Mouse (Mus musculus) neural tube, embryonic 15.5 days (tissue): ENCODE measurements around the gene Ccdc84. TPM values are rescaled to one million over a fixed set of nuclear protein-coding genes. Genes with fewer than 3 reads are reported as not detected.
A peak's percentile ranks its signal among the peaks of the same experiment; 100 is the strongest.

ENCODE experiments used
- ATAC-seq: fragments of 200-750 bp; cut with Nextera tagmentation; 2 replicates; pipeline ENCODE4 v1.8.0; 2017; ENCODE audit warnings: mild to moderate bottlenecking, moderate TSS enrichment, moderate library complexity; ENCODE audit not compliant: low FRiP score
- H3K27ac ChIP-seq: fragments of 300-500 bp; sonication (generic); replicated peaks from 2 replicates; pipeline ENCODE4 v1.5.1; 2015; ENCODE audit warnings: mild to moderate bottlenecking, inconsistent platforms
- H3K27me3 ChIP-seq: fragments of 300-500 bp; sonication (generic); replicated peaks from 2 replicates; pipeline ENCODE4 v1.6.1; 2015; ENCODE audit warnings: inconsistent platforms
- H3K36me3 ChIP-seq: fragments of 300-500 bp; sonication (generic); 2 replicates; pipeline ENCODE4 v1.6.1; 2015; ENCODE audit warnings: inconsistent platforms
- H3K4me1 ChIP-seq: fragments of 300-500 bp; sonication (generic); 2 replicates; pipeline ENCODE4 v1.6.1; 2015; ENCODE audit warnings: inconsistent platforms
- H3K4me2 ChIP-seq: fragments of 300-500 bp; sonication (generic); 2 replicates; pipeline ENCODE4 v1.6.1; 2015; ENCODE audit warnings: inconsistent platforms, mild to moderate bottlenecking, moderate library complexity
- H3K4me3 ChIP-seq: fragments of 300-500 bp; sonication (generic); replicated peaks from 2 replicates; pipeline ENCODE4 v1.5.1; 2015; ENCODE audit warnings: mild to moderate bottlenecking, inconsistent platforms
- H3K9ac ChIP-seq: fragments of 300-500 bp; sonication (generic); replicated peaks from 2 replicates; pipeline ENCODE4 v1.6.1; 2015; ENCODE audit warnings: mild to moderate bottlenecking, inconsistent platforms
- H3K9me3 ChIP-seq: fragments of 300-500 bp; sonication (generic); replicated peaks from 2 replicates; pipeline ENCODE4 v1.6.1; 2016; ENCODE audit warnings: inconsistent platforms
- WGBS: fragments of 180-500 bp; shearing (Covaris S2); methylation state at CpG from one replicate; pipeline ENCODE4 v1.1.7; 2015; ENCODE audit warnings: mixed read lengths; 5-methylcytosine and 5-hydroxymethylcytosine counted together
- polyA plus RNA-seq: library from polyadenylated mRNA; unstranded; fragments of >200 nt; fragmentation: Nextera tagmentation; extraction: Ambion mirVana; gene quantifications from 2 replicates; pipeline ENCODE4 v1.2.1, GENCODE M21; 2015

The Ccdc84 gene
- polyA plus RNA-seq, 1 experiment from 2014 or later, result 36.4 TPM

DNA sequence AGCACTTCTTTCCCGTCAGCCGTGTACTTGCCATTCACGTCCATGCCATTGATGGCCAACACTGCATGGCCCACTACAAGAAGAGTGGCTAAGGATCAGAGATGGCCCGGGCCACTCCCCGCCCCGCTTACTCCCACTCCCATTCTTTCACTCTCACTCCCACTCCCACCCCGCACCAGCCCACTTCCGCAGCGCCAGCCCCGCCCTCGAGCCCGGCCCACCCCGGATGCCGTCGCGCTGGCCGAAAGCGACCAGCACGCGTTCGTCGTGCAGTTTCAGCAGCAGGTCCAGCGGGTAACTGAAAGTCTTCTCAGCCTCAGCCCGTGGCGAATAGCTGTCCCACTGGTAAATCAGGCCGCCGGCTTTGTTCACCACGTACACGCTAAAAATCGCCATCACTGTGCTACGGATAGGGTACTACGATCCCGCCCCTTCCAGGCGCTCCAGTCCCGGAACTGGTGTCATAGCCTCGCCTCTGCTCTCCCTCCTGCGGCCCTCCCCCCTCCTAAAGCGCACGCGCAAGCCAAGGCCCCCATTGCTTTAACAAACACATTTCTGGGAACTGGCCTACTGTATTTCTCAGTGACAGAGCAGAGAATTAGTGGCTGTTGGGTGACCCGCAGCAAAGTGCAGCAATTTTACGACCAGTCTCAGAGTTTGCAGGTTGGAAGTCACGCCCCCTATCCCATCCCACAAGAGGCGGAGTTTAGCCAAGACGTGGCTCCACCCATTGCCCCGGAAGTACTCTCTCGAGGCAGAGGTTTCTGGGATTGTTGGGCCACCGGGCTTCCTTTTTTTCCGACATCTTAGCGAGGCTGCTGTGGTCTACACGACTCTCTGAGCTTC is 11.2 kb downstream of the Ccdc84 start, which contains the start of the genes Rps25 and Trappc4:
Gene Rps25 (plus strand): TSS at position 234 of the 846 bp plus-strand sequence.
Gene Trappc4 (minus strand): TSS at position 695 of the 846 bp plus-strand sequence.
- peak; percentile 97 for ATAC-seq
- WGBS, result under 1% methylated on average over 51 of the region's 51 CpGs
- H3K4me2 ChIP-seq, result peak within 1 kb of the TSS; percentile 81

DNA sequence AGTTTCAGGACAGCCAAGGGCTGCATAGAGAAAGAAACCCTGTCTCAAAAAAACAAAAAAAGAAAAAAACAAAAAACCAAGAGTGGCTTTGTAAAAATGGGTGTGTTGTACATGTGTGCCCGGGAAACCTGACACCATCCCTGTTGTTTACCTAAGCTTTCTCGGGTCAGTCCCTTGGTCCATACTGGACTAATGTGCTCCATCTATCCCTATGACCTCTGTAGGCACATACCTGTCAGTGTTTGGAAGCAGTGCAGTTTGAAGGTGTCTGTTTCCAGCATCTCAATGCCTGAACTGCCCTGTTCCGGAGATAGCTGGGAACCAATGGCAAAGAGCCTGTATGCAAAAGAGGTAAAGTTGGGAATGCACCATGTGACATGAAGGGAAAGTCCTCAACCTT is 13.4 kb downstream of the Ccdc84 start:
- ATAC-seq, result no peak
- Histone ChIP-seq H3K36me3 (peaks cover 64% of the 10 kb centered on the region), H3K27me3 (no peaks in the 10 kb centered on the region), H3K4me1 (peaks cover 47% of the 10 kb centered on the region), H3K4me2 (no peak overlapping the region), H3K27ac (no peak overlapping the region), H3K4me3 (no peak overlapping the region), H3K9me3 (no peaks in the 10 kb centered on the region), H3K9ac (no peak overlapping the region)
- 91% methylated on average over 3 of the region's 3 CpGs for WGBS

More for the DNA sequence above, 11.2 kb downstream of the Ccdc84 start, which contains the start of the genes Rps25 and Trappc4:
- Histone ChIP-seq H3K9me3 (no peaks in the 10 kb centered on the region), H3K27ac (peak within 1 kb of the TSS; percentile 96), H3K4me1 (peaks cover 43% of the 10 kb centered on the region), H3K36me3 (peaks cover 64% of the 10 kb centered on the region), H3K27me3 (no peaks in the 10 kb centered on the region), H3K4me3 (peak within 1 kb of the TSS; percentile 81), H3K9ac (peak within 1 kb of the TSS; percentile 89)

DNA sequence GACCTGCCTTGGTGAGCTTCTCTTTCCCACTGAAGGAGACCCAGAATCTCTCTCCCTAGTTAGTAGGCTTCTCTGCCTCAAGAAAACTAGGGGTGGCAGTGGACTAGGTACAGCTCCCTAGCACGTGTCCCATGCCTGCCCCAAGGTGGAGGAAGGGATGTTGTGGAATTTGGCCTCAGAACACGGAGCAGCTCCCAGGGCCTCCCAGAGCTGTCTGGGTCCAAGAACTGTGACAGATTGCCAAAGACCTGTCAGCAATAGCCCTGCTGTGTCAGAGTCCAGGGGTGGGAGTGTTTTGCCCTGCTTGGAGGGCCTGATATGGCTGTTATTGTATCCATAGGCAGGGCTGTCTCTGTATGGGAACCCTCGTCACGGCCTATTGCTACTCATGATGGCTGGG is 17.3 kb downstream of the Ccdc84 start:
- no peak overlapping the region for H3K4me2 ChIP-seq
- no peak for ATAC-seq
- H3K9me3 ChIP-seq, result no peaks in the 10 kb centered on the region
- H3K36me3 ChIP-seq, result peaks cover 53% of the 10 kb centered on the region
- H3K27me3 ChIP-seq, result no peaks in the 10 kb centered on the region
- H3K9ac ChIP-seq, result no peak overlapping the region
- WGBS, result 88% methylated on average over 4 of the region's 4 CpGs
- H3K4me3 ChIP-seq, result no peak overlapping the region
- peaks cover 59% of the 10 kb centered on the region for H3K4me1 ChIP-seq
- H3K27ac ChIP-seq, result no peak overlapping the region

DNA sequence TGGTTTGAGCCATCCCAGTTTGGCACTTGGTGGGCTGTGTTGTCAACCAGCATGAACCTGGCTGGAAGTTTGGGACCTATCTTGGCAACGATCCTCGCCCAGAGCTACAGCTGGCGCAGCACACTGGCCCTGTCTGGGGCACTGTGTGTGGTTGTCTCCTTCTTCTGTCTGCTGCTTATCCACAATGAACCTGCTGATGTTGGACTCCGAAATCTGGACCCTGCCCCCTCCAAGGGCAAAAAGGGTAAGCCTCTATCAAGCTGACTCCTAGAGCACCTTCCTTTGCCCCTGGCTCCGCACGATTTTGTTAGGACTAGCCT is 18.6 kb downstream of the Ccdc84 start:
- peak overlapping the region; percentile 87; the same call in 1 of the 2 replicates for H3K4me3 ChIP-seq
- H3K27me3 ChIP-seq, result no peaks in the 10 kb centered on the region
- H3K36me3 ChIP-seq, result peaks cover 47% of the 10 kb centered on the region
- 92% methylated on average over 6 of the region's 6 CpGs for WGBS
- H3K27ac ChIP-seq, result no peak overlapping the region
- no peak overlapping the region; the same call in 1 of the 2 replicates for H3K9ac ChIP-seq
- H3K4me1 ChIP-seq, result peaks cover 49% of the 10 kb centered on the region
- ATAC-seq, result no peak
- no peaks in the 10 kb centered on the region for H3K9me3 ChIP-seq
- H3K4me2 ChIP-seq, result peak overlapping the region; percentile 94

DNA sequence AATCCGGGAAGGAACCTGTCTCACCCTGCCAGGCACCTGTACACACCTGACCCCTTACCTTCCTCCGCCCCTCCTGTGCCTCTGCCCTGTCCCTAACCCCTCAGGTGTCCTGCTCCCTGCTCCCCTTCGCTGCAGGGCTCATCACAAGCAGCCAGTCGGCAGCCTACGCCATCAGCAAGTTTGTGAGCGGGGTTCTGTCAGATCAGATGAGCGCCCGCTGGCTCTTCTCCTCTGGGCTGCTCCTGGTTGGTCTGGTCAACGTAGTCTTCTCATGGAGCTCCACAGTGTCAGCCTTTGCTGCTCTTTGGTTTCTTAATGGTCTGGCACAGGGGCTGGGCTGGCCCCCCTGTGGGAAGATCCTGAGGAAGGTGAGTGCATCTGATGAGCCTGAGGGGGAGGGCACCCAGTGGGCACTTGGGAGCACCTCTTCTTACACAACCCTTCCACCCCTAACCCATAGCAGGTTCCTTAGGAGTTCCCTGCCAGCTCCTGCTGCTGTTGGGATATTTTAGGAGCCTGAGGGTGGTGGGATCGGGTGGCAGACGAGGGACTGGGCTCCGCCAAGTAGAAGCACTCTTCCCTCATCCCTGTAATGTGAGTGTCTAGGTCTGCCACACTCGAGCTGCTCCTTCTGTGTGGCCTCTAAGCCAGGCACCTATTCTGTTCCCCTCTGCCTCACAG is 19.1 kb downstream of the Ccdc84 start:
- peak overlapping the region; percentile 87 for H3K4me3 ChIP-seq

DNA sequence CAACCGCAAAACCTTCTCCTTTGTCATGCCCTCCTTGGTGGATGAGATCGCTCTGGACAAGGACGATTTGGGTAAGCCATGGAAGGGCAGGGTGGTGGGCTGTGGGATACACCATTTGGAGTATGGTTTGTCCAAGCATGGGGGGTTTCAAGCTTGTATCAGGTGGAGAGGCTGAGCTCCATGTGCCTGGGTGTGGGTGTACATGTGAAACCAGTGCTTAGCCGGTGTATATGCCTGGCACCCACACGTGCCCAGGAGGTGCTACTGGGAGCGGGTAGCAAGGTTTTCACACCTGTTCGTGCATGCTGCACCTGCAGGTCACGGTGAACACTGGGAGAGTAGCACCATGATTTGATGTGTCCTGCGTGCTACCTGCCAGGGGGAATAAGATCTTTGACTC is 19.8 kb downstream of the Ccdc84 start:
- peak overlapping the region; percentile 94 for H3K4me2 ChIP-seq
- peaks cover 35% of the 10 kb centered on the region for H3K36me3 ChIP-seq
- 72% methylated on average over 9 of the region's 9 CpGs for WGBS
- H3K9ac ChIP-seq, result peak overlapping the region; percentile 93
- H3K9me3 ChIP-seq, result no peaks in the 10 kb centered on the region
- no peak for ATAC-seq
- H3K27ac ChIP-seq, result peak overlapping the region; percentile 97
- H3K4me3 ChIP-seq, result peak overlapping the region; percentile 87
- peaks cover 39% of the 10 kb centered on the region for H3K4me1 ChIP-seq
- no peaks in the 10 kb centered on the region for H3K27me3 ChIP-seq

More for the DNA sequence above, 19.1 kb downstream of the Ccdc84 start:
- H3K27me3 ChIP-seq, result no peaks in the 10 kb centered on the region
- ATAC-seq, result no peak
- H3K4me2 ChIP-seq, result peak overlapping the region; percentile 94
- H3K9ac ChIP-seq, result peak overlapping the region; percentile 93
- peak overlapping the region; percentile 97; the same call in 1 of the 2 replicates for H3K27ac ChIP-seq
- peaks cover 42% of the 10 kb centered on the region for H3K36me3 ChIP-seq
- H3K9me3 ChIP-seq, result no peaks in the 10 kb centered on the region
- peaks cover 44% of the 10 kb centered on the region for H3K4me1 ChIP-seq
- 86% methylated on average over 13 of the region's 13 CpGs for WGBS

DNA sequence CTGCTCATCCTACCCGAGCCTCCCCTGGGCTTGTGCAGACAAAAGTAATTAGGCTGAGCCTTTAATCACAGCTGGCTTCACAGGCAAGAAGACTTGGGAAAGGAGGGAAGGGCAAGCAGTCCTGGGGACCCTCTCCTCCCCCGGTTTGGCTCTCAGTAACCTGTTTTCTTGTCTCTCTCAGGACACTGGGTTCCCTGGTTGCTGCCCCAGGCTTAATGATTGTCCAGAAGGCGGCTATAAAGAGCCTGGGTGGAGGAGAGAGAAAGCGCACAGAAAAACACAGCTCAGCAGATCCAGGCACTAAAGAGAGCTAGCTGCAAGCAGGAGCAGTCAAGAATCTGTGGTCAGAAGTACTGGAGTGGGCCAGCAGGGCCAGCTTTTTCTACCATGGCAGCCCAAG is 20.3 kb downstream of the Ccdc84 start:
- Histone ChIP-seq H3K36me3 (peaks cover 31% of the 10 kb centered on the region), H3K4me1 (peaks cover 38% of the 10 kb centered on the region), H3K9me3 (no peaks in the 10 kb centered on the region), H3K9ac (peak overlapping the region; percentile 93), H3K4me2 (peak overlapping the region; percentile 94), H3K27me3 (no peaks in the 10 kb centered on the region), H3K4me3 (peak overlapping the region; percentile 87), H3K27ac (peak overlapping the region; percentile 97)
- WGBS, result 1% methylated on average over 4 of the region's 4 CpGs
- ATAC-seq, result no peak

DNA sequence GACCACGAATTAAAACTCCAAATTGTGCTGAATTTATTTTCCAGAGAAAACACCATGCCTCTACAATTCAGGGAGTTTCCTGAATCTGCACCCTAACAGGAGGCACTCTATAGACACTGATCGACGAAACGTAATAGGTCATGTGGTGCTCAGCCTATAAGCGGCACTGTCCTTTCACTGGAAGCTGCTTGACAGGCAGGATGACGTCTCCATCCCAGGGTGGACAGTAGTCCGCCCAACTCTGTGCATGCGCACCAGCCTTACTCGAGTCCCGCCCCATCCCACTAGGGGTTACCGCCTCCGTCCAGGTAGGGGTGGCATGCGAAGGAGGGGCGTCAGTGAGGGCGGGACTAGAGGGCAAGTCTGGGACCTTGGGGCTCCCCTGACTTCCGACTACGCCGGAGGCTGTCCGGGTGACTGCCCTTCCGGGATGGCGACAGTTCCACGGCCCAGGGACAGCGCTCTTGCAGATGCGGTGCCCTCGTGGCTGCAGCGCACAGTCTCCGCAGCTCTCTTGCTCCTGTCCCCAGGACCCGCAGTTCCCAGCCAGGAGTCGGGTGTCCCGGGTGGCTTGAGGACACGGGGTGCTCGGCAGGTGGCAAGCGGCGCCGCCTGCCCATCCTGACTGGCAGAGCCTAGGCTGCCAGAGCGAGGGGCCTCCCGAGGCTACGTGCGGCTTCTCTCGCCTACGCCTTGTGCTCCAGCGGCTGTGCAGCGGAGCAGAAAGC is 21.5 kb downstream of the Ccdc84 start, which contains the start of gene Slc37a4:
Gene Slc37a4 (plus strand): TSS at position 169 of the 728 bp plus-strand sequence.
- Histone ChIP-seq H3K4me2 (peak within 1 kb of the TSS; percentile 94), H3K9ac (peak within 1 kb of the TSS; percentile 93), H3K36me3 (peaks cover 20% of the 10 kb centered on the region), H3K27ac (peak within 1 kb of the TSS; percentile 97), H3K9me3 (no peaks in the 10 kb centered on the region), H3K4me1 (peaks cover 38% of the 10 kb centered on the region), H3K4me3 (peak within 1 kb of the TSS; percentile 87), H3K27me3 (no peaks in the 10 kb centered on the region)
- under 1% methylated on average over 43 of the region's 43 CpGs for WGBS
- ATAC-seq, result peak; percentile 96

DNA sequence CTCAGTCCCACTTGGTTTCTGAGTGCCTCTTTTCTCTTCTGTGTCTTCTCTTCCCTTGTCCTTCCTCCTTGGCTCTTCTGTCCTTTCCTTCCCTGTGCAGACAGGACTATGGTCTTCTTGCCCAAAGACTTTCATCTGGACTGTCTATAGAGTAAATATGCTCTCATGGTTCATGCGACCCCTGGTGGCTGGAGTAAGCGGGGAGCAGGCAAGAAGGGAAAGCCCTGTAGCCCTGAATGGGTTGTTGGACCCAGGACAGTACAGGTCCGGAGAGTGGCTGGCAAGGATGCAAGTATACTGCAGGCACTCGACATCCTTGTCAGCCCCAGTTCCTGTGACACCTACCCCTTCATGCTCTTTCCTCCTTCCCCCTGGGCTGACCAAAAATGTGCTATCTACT is 26.9 kb downstream of the Ccdc84 start:
- H3K4me3 ChIP-seq, result no peak overlapping the region
- H3K27me3 ChIP-seq, result no peaks in the 10 kb centered on the region
- no peak overlapping the region for H3K4me2 ChIP-seq
- no peak overlapping the region for H3K9ac ChIP-seq
- H3K36me3 ChIP-seq, result peaks cover 51% of the 10 kb centered on the region
- peaks cover 5% of the 10 kb centered on the region for H3K4me1 ChIP-seq
- ATAC-seq, result no peak
- WGBS, result 41% methylated on average over 4 of the region's 4 CpGs
- H3K27ac ChIP-seq, result no peak overlapping the region
- H3K9me3 ChIP-seq, result no peaks in the 10 kb centered on the region

DNA sequence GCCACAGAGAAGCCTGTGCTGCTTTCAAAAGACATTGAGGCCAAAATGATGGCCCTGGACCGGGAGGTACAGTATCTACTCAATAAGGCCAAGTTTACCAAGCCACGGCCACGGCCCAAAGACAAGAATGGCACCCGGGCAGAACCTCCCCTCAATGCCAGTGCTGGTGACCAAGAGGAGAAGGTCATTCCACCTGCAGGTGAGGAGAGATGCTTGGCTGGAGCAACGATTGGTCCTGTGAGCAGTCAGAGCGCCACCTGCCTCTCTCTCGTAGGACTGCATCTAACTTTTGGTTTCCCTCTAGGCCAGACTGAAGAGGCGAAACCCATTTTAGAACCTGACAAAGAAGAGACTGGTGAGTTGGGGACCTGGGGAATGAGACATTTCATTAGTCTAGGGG is 29.1 kb downstream of the Ccdc84 start:
- 66% methylated on average over 8 of the region's 8 CpGs for WGBS
- no peak overlapping the region for H3K4me2 ChIP-seq
- no peak overlapping the region for H3K4me3 ChIP-seq
- H3K27ac ChIP-seq, result no peak overlapping the region
- peaks cover 73% of the 10 kb centered on the region for H3K36me3 ChIP-seq
- H3K9ac ChIP-seq, result no peak overlapping the region
- no peaks in the 10 kb centered on the region for H3K9me3 ChIP-seq
- no peak for ATAC-seq
- no peaks in the 10 kb centered on the region for H3K4me1 ChIP-seq
- no peaks in the 10 kb centered on the region for H3K27me3 ChIP-seq

DNA sequence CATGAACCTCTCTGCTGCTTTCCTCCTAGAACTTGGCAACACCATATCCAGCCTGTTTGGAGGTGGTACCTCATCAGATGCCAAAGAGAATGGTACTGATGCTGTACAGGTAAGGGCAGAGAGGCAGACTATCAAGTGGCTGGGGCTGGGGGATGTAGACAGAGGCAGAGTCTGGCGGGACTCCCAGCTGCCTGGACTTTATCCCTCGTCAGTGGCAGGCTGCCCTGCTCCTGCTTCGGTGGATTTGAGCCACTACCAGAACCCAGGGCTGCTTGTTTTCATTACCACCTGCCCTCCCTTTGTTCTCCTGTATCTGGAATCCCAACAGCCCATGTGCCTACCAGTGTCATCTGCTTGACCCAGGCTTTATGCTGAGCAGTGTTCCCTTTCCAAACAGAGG is 31.1 kb downstream of the Ccdc84 start:
- no peak overlapping the region for H3K27ac ChIP-seq
- H3K9ac ChIP-seq, result no peak overlapping the region
- WGBS, result 95% methylated on average over 3 of the region's 3 CpGs
- no peaks in the 10 kb centered on the region for H3K4me1 ChIP-seq
- no peak overlapping the region for H3K4me2 ChIP-seq
- H3K9me3 ChIP-seq, result no peaks in the 10 kb centered on the region
- no peak overlapping the region for H3K4me3 ChIP-seq
- no peak for ATAC-seq
- H3K36me3 ChIP-seq, result peaks cover 94% of the 10 kb centered on the region
- no peaks in the 10 kb centered on the region for H3K27me3 ChIP-seq
